ENCODE assay signal across 29 mouse cellular contexts in genomic region chr6:97207085-97207484, GRCm38 (mm10). TPM values are rescaled to one million over a fixed set of nuclear protein-coding genes. Genes with fewer than 3 reads are reported as not detected.
DNase-seq lines count a peak whose midpoint lies in the region; ATAC-seq and TF ChIP-seq lines count a peak whose summit lies in the region.
"Had no signal": no experiment of that assay in that cellular context is flagged by ENCODE, and none has a peak within 500 bp of the region (broad histone marks: within the 10 kb centered on the region; RNA-seq: fewer than 3 reads in every experiment).

No protein-coding gene starts in this region.

- no peak overlapping the region for H3K4me3 ChIP-seq in heart, embryonic 12.5 days
- no peak overlapping the region for H3K4me3 ChIP-seq in liver, embryonic 16.5 days (ENCODE audit: low read depth, low read length)
- H3K4me3 ChIP-seq in left cerebral cortex, adult 2 months, result no peak overlapping the region
- no peak overlapping the region for H3K4me3 ChIP-seq in kidney, adult 2 months (ENCODE audit: insufficient read depth, low read depth, low read length)
- H3K4me3 ChIP-seq: embryonic facial prominence, embryonic 15.5 days; heart, embryonic 13.5 days; limb, embryonic 10.5 days; midbrain, embryonic 15.5 days; neural tube, embryonic 15.5 days had no signal

- intact Hi-C loops in left cerebral cortex, adult 2 months (cut with DNase I), result no loop called here

- H3K27me3 ChIP-seq in heart, embryonic 12.5 days (replicated peaks), result no peaks in the 10 kb centered on the region
- H3K27me3 ChIP-seq in liver, embryonic 16.5 days (ENCODE audit: control insufficient read depth, insufficient read depth, low read depth, low read length), result no peaks in the 10 kb centered on the region
- H3K27me3 ChIP-seq in kidney, adult 2 months (replicated peaks; ENCODE audit: control insufficient read depth, insufficient read depth, low read length), result no peaks in the 10 kb centered on the region
- H3K27me3 ChIP-seq: CH12.LX; embryonic facial prominence, embryonic 15.5 days; heart, embryonic 13.5 days; midbrain, embryonic 15.5 days; neural tube, embryonic 15.5 days had no signal

- TF ChIP-seq POLR2A in kidney, adult 2 months (IDR thresholded peaks at IDR 0.05; ENCODE audit: low read depth, low read length), result no peak

- no peaks in the 10 kb centered on the region for H3K9me3 ChIP-seq in heart, embryonic 12.5 days (replicated peaks)
- H3K9me3 ChIP-seq in liver, embryonic 16.5 days (replicated peaks; ENCODE audit: control insufficient read depth, low read length), result no peaks in the 10 kb centered on the region
- H3K9me3 ChIP-seq: embryonic facial prominence, embryonic 15.5 days; heart, embryonic 13.5 days; limb, embryonic 10.5 days; midbrain, embryonic 15.5 days; neural tube, embryonic 15.5 days had no signal

- H3K36me3 ChIP-seq in heart, embryonic 12.5 days, result no peaks in the 10 kb centered on the region
- no peaks in the 10 kb centered on the region for H3K36me3 ChIP-seq in liver, embryonic 16.5 days (ENCODE audit: control insufficient read depth, insufficient read depth)
- H3K36me3 ChIP-seq in kidney, adult 2 months (ENCODE audit: control insufficient read depth, insufficient read depth, low read length), result no peaks in the 10 kb centered on the region
- H3K36me3 ChIP-seq: embryonic facial prominence, embryonic 15.5 days; heart, embryonic 13.5 days; midbrain, embryonic 15.5 days; neural tube, embryonic 15.5 days had no signal

- no peak overlapping the region for H3K4me2 ChIP-seq in heart, embryonic 12.5 days
- H3K4me2 ChIP-seq in liver, embryonic 16.5 days (ENCODE audit: low read depth, low read length), result peak overlapping the region; percentile 0; the same call in 1 of the 2 replicates
- H3K4me2 ChIP-seq: embryonic facial prominence, embryonic 15.5 days; heart, embryonic 13.5 days; midbrain, embryonic 15.5 days; neural tube, embryonic 15.5 days had no signal

- no peak overlapping the region for H3K9ac ChIP-seq in heart, embryonic 12.5 days
- peak overlapping the region; percentile 10; the same call in 1 of the 2 replicates for H3K9ac ChIP-seq in liver, embryonic 16.5 days (ENCODE audit: low read depth, low read length)
- H3K9ac ChIP-seq: embryonic facial prominence, embryonic 15.5 days; forebrain, postnatal 0 days; heart, embryonic 13.5 days; midbrain, embryonic 15.5 days; neural tube, embryonic 15.5 days had no signal

- TF ChIP-seq CTCF in left cerebral cortex, adult 2 months (IDR thresholded peaks at IDR 0.05), result no peak
- TF ChIP-seq CTCF in kidney, adult 2 months (conservative IDR thresholded peaks at IDR 0.05; ENCODE audit: insufficient read depth, insufficient read length, low read depth, low read length), result no peak

- no peak overlapping the region for H3K27ac ChIP-seq in heart, embryonic 12.5 days (ENCODE audit: poor library complexity, severe bottlenecking)
- H3K27ac ChIP-seq in liver, embryonic 16.5 days (ENCODE audit: low read length), result 0 out of 2 replicates have a peak overlapping the region, but pooled peaks have one; percentile 40
- H3K27ac ChIP-seq in left cerebral cortex, adult 2 months, result no peak overlapping the region
- H3K27ac ChIP-seq in kidney, adult 2 months (ENCODE audit: insufficient read depth, low read depth, low read length), result no peak overlapping the region
- H3K27ac ChIP-seq: embryonic facial prominence, embryonic 15.5 days; heart, embryonic 13.5 days; limb, embryonic 10.5 days; midbrain, embryonic 15.5 days; neural tube, embryonic 15.5 days had no signal

- DNase-seq in heart, adult 11 months, result peak; percentile 28
- DNase-seq in 416B (ENCODE audit: low read depth) (peak; percentile 83), NIH3T3 (ENCODE audit: low read depth) (peak; percentile 29)
- DNase-seq in left cerebral cortex, adult 2 months (ENCODE audit: extremely low spot score in 1 of 2, low spot score in 2 of 2), result no peak
- DNase-seq in kidney, adult 2 months, result no peak
- DNase-seq: adrenal gland, postnatal 10 days; cerebellum, adult 11 months; cerebellum, postnatal 25 days; forebrain, postnatal 0 days; heart, postnatal 36 days; kidney, adult 8-10 months; kidney, postnatal 36 days; layer of hippocampus, adult 9-11 months; lung, adult 18-20 months; lung, postnatal 14 days; right cerebral cortex, postnatal 25 days; thymus, postnatal 4 days had no signal

- H3K4me1 ChIP-seq in heart, embryonic 12.5 days (replicated peaks), result peaks cover 22% of the 10 kb centered on the region
- H3K4me1 ChIP-seq in liver, embryonic 16.5 days (ENCODE audit: control insufficient read depth, low read depth, low read length), result peaks cover 38% of the 10 kb centered on the region
- H3K4me1 ChIP-seq in kidney, adult 2 months (ENCODE audit: control insufficient read depth, insufficient read depth, low read length), result peaks cover 6% of the 10 kb centered on the region

- 59% methylated on average over 4 of the region's 4 CpGs for WGBS in heart, embryonic 12.5 days
- WGBS in liver, embryonic 16.5 days (ENCODE audit: insufficient replicate concordance), result 50% methylated on average over 4 of the region's 4 CpGs
- 82% methylated on average over 4 of the region's 4 CpGs for WGBS in kidney, adult 2 months

- no peak for ATAC-seq in heart, embryonic 12.5 days (ENCODE audit: insufficient number of reproducible peaks, low FRiP score)
- ATAC-seq in liver, embryonic 16.5 days (ENCODE audit: low read depth), result no peak
- ATAC-seq: forebrain, postnatal 0 days; inflammation-experienced regulatory T-cells, adult 6 months; midbrain, embryonic 15.5 days had no signal

RNA-seq across cellular contexts. Expression of gene Uba3, which starts 1.6 kb away (rescaled TPM):
- 79.1 and 79.3 TPM in 2 replicates for polyA plus RNA-seq in heart, embryonic 12.5 days (2016; fragmentation: Nextera tagmentation; extraction: Ambion mirVana)
- 19.6 and 24.5 TPM in 2 replicates for polyA plus RNA-seq in liver, embryonic 16.5 days (2015; fragmentation: Nextera tagmentation; extraction: Ambion mirVana)
- total RNA-seq in left cerebral cortex, adult 2 months (2021), result 10 to 100 TPM; 77.3 to 79.0 TPM
- 11.0 and 16.6 TPM in 2 replicates for polyA plus RNA-seq in kidney, adult 2 months (2012; rRNA removed)

RNA-seq across cellular contexts. Expression of gene Arl6ip5, which starts 3.4 kb away (rescaled TPM):
- 96.9 and 97.9 TPM in 2 replicates for polyA plus RNA-seq in heart, embryonic 12.5 days (2016; fragmentation: Nextera tagmentation; extraction: Ambion mirVana)
- polyA plus RNA-seq in liver, embryonic 16.5 days (2015; fragmentation: Nextera tagmentation; extraction: Ambion mirVana), result 34.6 and 35.7 TPM in 2 replicates
- 100 to 1,000 TPM; 195 to 205 TPM for total RNA-seq in left cerebral cortex, adult 2 months (2021)
- 57.0 and 66.0 TPM in 2 replicates for polyA plus RNA-seq in kidney, adult 2 months (2012; rRNA removed)

RNA-seq across cellular contexts. Expression of gene Tmf1, which starts 28.2 kb away (rescaled TPM):
- polyA plus RNA-seq in heart, embryonic 12.5 days (2016; fragmentation: Nextera tagmentation; extraction: Ambion mirVana), result 28.7 and 29.9 TPM in 2 replicates
- polyA plus RNA-seq in liver, embryonic 16.5 days (2015; fragmentation: Nextera tagmentation; extraction: Ambion mirVana), result 10.5 and 14.5 TPM in 2 replicates
- total RNA-seq in left cerebral cortex, adult 2 months (2021), result 10 to 100 TPM; 51.9 to 52.9 TPM
- polyA plus RNA-seq in kidney, adult 2 months (2012; rRNA removed), result 3.2 and 4.1 TPM in 2 replicates

RNA-seq across cellular contexts. Expression of gene Lmod3, which starts 45.5 kb away (rescaled TPM):
- 18.0 and 18.7 TPM in 2 replicates for polyA plus RNA-seq in heart, embryonic 12.5 days (2016; fragmentation: Nextera tagmentation; extraction: Ambion mirVana)
- 0.20 and 0.81 TPM in 2 replicates for polyA plus RNA-seq in liver, embryonic 16.5 days (2015; fragmentation: Nextera tagmentation; extraction: Ambion mirVana)
- not detected for total RNA-seq in left cerebral cortex, adult 2 months (2021)
- 0.12 and 1.2 TPM in 2 replicates for polyA plus RNA-seq in kidney, adult 2 months (2012; rRNA removed)
- total RNA-seq: CH12.LX; megakaryocyte-erythroid progenitor cell, adult 5-6 weeks had no signal
- polyA plus RNA-seq: midbrain, embryonic 15.5 days; spleen, adult 2 months; stomach, embryonic 14.5 days had no signal

RNA-seq across cellular contexts. Expression of gene Eogt, which starts 58.1 kb away (rescaled TPM):
- polyA plus RNA-seq in heart, embryonic 12.5 days (2016; fragmentation: Nextera tagmentation; extraction: Ambion mirVana), result 15.1 and 17.1 TPM in 2 replicates
- 1.8 and 2.1 TPM in 2 replicates for polyA plus RNA-seq in liver, embryonic 16.5 days (2015; fragmentation: Nextera tagmentation; extraction: Ambion mirVana)
- total RNA-seq in left cerebral cortex, adult 2 months (2021), result 10 to 100 TPM; 30.2 to 31.2 TPM
- polyA plus RNA-seq in kidney, adult 2 months (2012; rRNA removed), result 12.8 and 13.9 TPM in 2 replicates

Comparison
In these comparisons a context has a peak if more than half of its experiments do, and no peak if none do; other contexts are left out.
1. DNase-seq: peak in heart, adult 11 months (single experiment), 416B (single experiment) and NIH3T3 (single experiment); none in left cerebral cortex, adult 2 months (0 of 2) and kidney, adult 2 months (single experiment).